Mouse (Mus musculus): ENCODE measurements at regions not wholly inside any gene's neighbourhood (a gene's known extent, or its start where the extent isn't known, plus 50 kb on each side); places are given as distances from the start of the nearest gene placed in this dataset.

GRCm38 (mm10) chr3:66650076-66650748 is 331.0 kb upstream of the Rsrc1 start:
- dilution Hi-C loops (cut with MboI; ENCODE audit: extremely low pct_ligation_motif_present, extremely low pct_unique_long_range_greater_than_20kb, low sequenced_read_pairs): no loop called here
- peaks cover 3 to 4% of the 10 kb centered on the region in 2 experiments; a peak in 1 of 4 replicates for H3K4me1 ChIP-seq (ENCODE audit: control insufficient read depth in 1 of 2, insufficient read depth in 2 of 2)
- H3K9ac ChIP-seq (ENCODE audit: insufficient read depth, low read depth): no peak overlapping the region
- no peaks in the 10 kb centered on the region for H3K27me3 ChIP-seq (replicated peaks)
- no peaks in the 10 kb centered on the region for H3K79me2 ChIP-seq (replicated peaks; ENCODE audit: control insufficient read depth, extremely low read depth, insufficient read depth, poor library complexity, severe bottlenecking)
- TF ChIP-seq BHLHE40 (IDR thresholded peaks at IDR 0.05; ENCODE audit: low read depth, low read length) (no peak), USF1 (IDR thresholded peaks at IDR 0.05; ENCODE audit: low read depth, low read length) (no peak), KAT2A (IDR thresholded peaks at IDR 0.05; ENCODE audit: insufficient replicate concordance, low read length) (no peak)
- in situ Hi-C loops (cut with MboI; ENCODE audit: low pct_ligation_motif_present, low pct_unique_long_range_greater_than_20kb, low sequenced_read_pairs): no loop called here
- DNase-seq (ENCODE audit: extremely low read depth): no peak
- no peak overlapping the region for H3K4me2 ChIP-seq (ENCODE audit: insufficient read depth, low read depth, poor library complexity, severe bottlenecking)
- no peaks in the 10 kb centered on the region for H3K36me3 ChIP-seq (replicated peaks in 1 of 2; ENCODE audit: control insufficient read depth in 1 of 2, insufficient read depth in 1 of 2, low read length in 1 of 2)
- H3K4me3 ChIP-seq (replicated peaks in 1 of 3; ENCODE audit: low read depth in 2 of 3, low read length in 2 of 3, poor library complexity in 1 of 3): no peak overlapping the region
- no peaks in the 10 kb centered on the region for H3K9me3 ChIP-seq (replicated peaks; ENCODE audit: low read length)
- H3K27ac ChIP-seq (ENCODE audit: insufficient read depth, low read depth): no peak overlapping the region

GRCm38 (mm10) chr3:66650749-66651472 is 330.3 kb upstream of the Rsrc1 start:
- in situ Hi-C loops (cut with MboI; ENCODE audit: low pct_ligation_motif_present, low pct_unique_long_range_greater_than_20kb, low sequenced_read_pairs): no loop called here
- H3K4me3 ChIP-seq (replicated peaks in 1 of 3; ENCODE audit: low read depth in 2 of 3, low read length in 2 of 3, poor library complexity in 1 of 3): no peak overlapping the region
- no peak overlapping the region for H3K27ac ChIP-seq (ENCODE audit: insufficient read depth, low read depth)
- no peak overlapping the region for H3K4me2 ChIP-seq (ENCODE audit: insufficient read depth, low read depth, poor library complexity, severe bottlenecking)
- no peak for TF ChIP-seq RAD21 (IDR thresholded peaks at IDR 0.05; ENCODE audit: low read depth, low read length)
- no peak for TF ChIP-seq CHD1 (IDR thresholded peaks at IDR 0.05; ENCODE audit: low read depth, low read length)
- no peak for TF ChIP-seq NRF1 (IDR thresholded peaks at IDR 0.05; ENCODE audit: low read depth, low read length)
- TF ChIP-seq ZMIZ1 (IDR thresholded peaks at IDR 0.05; ENCODE audit: low read depth, low read length): no peak
- no peak for TF ChIP-seq JUND (conservative IDR thresholded peaks at IDR 0.05; ENCODE audit: low read depth, low read length)
- TF ChIP-seq MYC (IDR thresholded peaks at IDR 0.05; ENCODE audit: low read depth, low read length): no peak
- TF ChIP-seq CHD2 (IDR thresholded peaks at IDR 0.05; ENCODE audit: low read length): no peak
- no peak for DNase-seq (ENCODE audit: extremely low read depth)
- peaks cover 0 to 3% of the 10 kb centered on the region in 2 experiments; a peak in 1 of 4 replicates for H3K4me1 ChIP-seq (ENCODE audit: control insufficient read depth in 1 of 2, insufficient read depth in 2 of 2)
- dilution Hi-C loops (cut with MboI; ENCODE audit: extremely low pct_ligation_motif_present, extremely low pct_unique_long_range_greater_than_20kb, low sequenced_read_pairs): no loop called here
- H3K36me3 ChIP-seq (replicated peaks in 1 of 2; ENCODE audit: control insufficient read depth in 1 of 2, insufficient read depth in 1 of 2, low read length in 1 of 2): no peaks in the 10 kb centered on the region
- no peaks in the 10 kb centered on the region for H3K27me3 ChIP-seq (replicated peaks)
- H3K79me2 ChIP-seq (replicated peaks; ENCODE audit: control insufficient read depth, extremely low read depth, insufficient read depth, poor library complexity, severe bottlenecking): no peaks in the 10 kb centered on the region
- no peaks in the 10 kb centered on the region for H3K9me3 ChIP-seq (replicated peaks; ENCODE audit: low read length)
- no peak overlapping the region for H3K9ac ChIP-seq (ENCODE audit: insufficient read depth, low read depth)

- DNase-seq (ENCODE audit: extremely low read depth): no peak
- Histone ChIP-seq H3K27ac (ENCODE audit: insufficient read depth, low read depth) (no peak overlapping the region), H3K27me3 (replicated peaks) (no peaks in the 10 kb centered on the region)
Observed at GRCm38 (mm10) chr3:66652139-66652846, 328.9 kb upstream of the Rsrc1 start.

More at GRCm38 (mm10) chr3:66652139-66652846, 328.9 kb upstream of the Rsrc1 start:
- no peaks in the 10 kb centered on the region for H3K9me3 ChIP-seq (replicated peaks; ENCODE audit: low read length)
- H3K9ac ChIP-seq (ENCODE audit: insufficient read depth, low read depth): no peak overlapping the region
- peaks cover 0 to 3% of the 10 kb centered on the region in 2 experiments; a peak in 1 of 4 replicates for H3K4me1 ChIP-seq (ENCODE audit: control insufficient read depth in 1 of 2, insufficient read depth in 2 of 2)
- TF ChIP-seq MAX (IDR thresholded peaks at IDR 0.05; ENCODE audit: low read length): no peak
- in situ Hi-C loops (cut with MboI; ENCODE audit: low pct_ligation_motif_present, low pct_unique_long_range_greater_than_20kb, low sequenced_read_pairs): no loop called here
- H3K79me2 ChIP-seq (replicated peaks; ENCODE audit: control insufficient read depth, extremely low read depth, insufficient read depth, poor library complexity, severe bottlenecking): no peaks in the 10 kb centered on the region
- no peaks in the 10 kb centered on the region for H3K36me3 ChIP-seq (replicated peaks in 1 of 2; ENCODE audit: control insufficient read depth in 1 of 2, insufficient read depth in 1 of 2, low read length in 1 of 2)
- H3K4me2 ChIP-seq (ENCODE audit: insufficient read depth, low read depth, poor library complexity, severe bottlenecking): no peak overlapping the region
- H3K4me3 ChIP-seq (replicated peaks in 1 of 3; ENCODE audit: low read depth in 2 of 3, low read length in 2 of 3, poor library complexity in 1 of 3): no peak overlapping the region
- dilution Hi-C loops (cut with MboI; ENCODE audit: extremely low pct_ligation_motif_present, extremely low pct_unique_long_range_greater_than_20kb, low sequenced_read_pairs): no loop called here
